Mouse (Mus musculus) G1E (cell line): ENCODE results near the gene Maml3.

Experiments used
- CTCF ChIP-seq: IDR thresholded peaks from 2 replicates; pipeline ENCODE4 v1.5.1; 2012; ENCODE audit warnings: low read depth, low read length, inconsistent platforms, mixed read lengths
- GATA1 ChIP-seq: IDR thresholded peaks from 2 replicates; pipeline ENCODE4 v1.6.1; 2012; ENCODE audit warnings: borderline replicate concordance, low read length, inconsistent platforms, mixed read lengths
- TAL1 ChIP-seq: conservative IDR thresholded peaks from 2 replicates; pipeline ENCODE4 v1.6.1; 2012; ENCODE audit warnings: low read depth, low read length, inconsistent platforms, mixed read lengths

DNA sequence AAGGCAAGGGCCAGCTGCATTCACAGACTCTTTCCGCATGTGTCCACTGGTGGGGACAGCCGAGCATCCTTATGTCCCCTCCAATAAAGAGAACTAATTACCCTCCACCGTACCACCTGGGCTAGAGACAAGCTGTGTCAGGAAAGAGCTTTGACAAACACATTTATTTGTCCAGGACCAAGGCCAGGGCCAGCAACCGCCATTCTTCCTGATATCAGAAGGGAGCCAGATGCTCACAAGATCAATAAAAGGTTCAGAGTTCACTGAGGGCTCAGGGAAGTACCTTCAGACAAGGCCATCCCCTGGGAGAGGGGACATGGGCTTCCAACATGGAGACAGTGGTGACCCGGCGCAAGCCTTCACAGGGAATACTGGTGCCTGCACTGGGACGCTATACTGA, 294.1 kb downstream of the Maml3 start:
- TF ChIP-seq CTCF (no peak), GATA1 (no peak), TAL1 (no peak)
